Mouse (Mus musculus): ENCODE data around the gene Entpd7.

Entpd7 gene

DNA sequence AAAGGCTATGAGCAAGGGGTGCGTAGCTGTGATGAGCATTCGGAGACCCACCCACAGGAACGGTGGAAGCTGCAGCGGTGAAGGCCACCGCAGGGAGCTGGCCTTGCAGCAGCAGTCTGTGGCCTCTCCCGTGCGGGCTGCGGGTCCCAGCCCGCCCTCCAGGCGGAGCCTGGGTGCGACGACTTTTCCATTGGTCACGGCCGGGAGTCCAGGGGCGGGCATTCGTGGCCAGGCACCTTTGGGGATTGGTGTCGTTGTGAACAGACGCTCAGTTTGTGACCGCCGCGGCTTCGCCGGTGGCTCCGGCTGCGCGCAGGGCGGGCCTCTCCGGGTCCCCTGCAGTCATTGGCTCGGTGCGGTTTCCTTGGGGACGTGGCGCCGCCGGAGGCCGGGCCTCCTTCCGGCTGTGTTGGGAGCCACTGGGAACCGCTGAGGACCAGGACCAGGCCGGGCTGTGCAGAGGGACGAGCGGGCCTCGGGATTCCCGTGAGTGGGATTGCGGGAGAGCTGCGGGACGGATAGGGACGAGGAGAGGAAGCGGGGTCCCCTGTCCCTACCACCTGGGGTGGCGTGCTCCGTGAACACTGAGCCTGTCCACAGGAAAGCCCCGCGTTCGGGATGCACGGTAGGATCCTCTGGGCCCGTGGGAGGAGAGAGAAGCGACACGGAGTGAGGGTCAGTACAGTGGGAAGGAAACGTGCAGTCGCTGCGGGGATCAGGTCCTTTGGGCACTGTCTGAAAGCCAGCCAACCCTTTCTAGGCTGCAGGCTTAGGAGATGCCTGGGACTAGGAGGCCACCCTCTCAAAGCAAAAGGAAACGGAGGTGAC is at the start of gene Entpd7:
TSS of gene Entpd7 (plus strand) at position 254 of the 828 bp plus-strand sequence.
- peak; percentile 89 for DNase-seq (ENCODE audit: low read depth, low spot score)

DNA sequence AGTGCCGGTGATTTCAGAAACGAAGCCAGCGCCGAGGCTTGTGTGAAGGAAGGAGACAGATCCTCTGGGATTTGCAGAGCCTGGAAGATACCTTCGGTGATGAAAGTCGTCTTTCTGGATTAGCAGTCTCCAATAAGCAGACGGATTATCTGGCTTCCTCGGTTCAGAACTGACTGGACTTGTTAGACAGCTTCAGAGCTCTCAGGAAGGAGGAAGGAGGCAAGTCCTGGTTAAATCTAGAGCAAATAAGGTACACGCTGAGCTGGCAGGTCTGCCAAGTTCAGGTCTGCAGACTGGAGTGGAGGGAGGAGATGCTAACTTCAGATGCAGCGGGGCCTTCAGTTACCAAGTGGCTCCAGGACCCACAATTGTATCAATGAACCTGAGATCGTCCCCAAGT is 47.6 kb upstream of the Entpd7 start:
- DNase-seq (ENCODE audit: low read depth, low spot score) = no peak

- no peak for DNase-seq (ENCODE audit: low read depth, low spot score)
These were observed 46.6 kb upstream of the Entpd7 start for GRCm38 (mm10) chr19:43642843-43643242.

GRCm38 (mm10) chr19:43645508-43645907 is 44.0 kb upstream of the Entpd7 start:
- DNase-seq (ENCODE audit: low read depth, low spot score) = no peak

DNA sequence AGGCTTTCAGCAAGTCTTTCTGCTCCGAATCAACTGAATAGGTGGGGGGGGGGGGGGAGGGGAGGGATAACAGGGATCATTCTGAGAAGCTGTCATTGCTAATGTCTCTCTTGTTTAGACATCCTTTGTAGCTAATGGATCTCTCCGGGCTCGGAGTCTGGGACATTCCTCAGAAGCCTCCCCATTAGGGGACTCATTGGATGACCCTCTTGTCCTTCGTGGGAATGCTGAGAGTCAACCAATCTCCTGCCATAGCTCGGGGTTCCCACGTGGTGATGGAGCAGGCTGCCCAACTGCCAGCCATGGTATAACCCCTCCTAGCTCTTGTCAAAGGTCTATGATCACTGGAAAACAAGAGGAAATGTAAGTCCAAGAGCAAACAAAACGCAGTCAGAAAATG is 42.6 kb upstream of the Entpd7 start:
- DNase-seq (ENCODE audit: low read depth, low spot score) = no peak

DNA sequence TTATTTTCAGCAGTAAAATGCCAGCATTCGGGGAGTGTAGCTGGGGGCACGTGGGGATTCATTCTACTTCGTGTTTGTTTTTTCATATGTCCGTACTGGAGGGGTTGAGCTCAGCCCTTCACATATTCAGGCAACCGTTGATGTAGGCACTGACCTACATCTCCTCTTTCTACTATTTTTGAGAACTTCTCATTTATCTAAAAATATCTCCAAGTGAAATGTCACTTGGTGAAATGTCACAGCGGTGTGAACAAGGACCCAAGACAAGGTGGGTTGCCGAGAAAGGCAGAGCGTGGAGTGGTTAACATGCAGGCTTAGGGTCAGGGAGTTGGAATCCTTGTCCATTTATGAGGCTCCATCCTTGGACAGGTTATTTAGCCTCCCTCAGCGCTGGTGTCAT is 42.2 kb upstream of the Entpd7 start:
- DNase-seq (ENCODE audit: low read depth, low spot score) = no peak

DNA sequence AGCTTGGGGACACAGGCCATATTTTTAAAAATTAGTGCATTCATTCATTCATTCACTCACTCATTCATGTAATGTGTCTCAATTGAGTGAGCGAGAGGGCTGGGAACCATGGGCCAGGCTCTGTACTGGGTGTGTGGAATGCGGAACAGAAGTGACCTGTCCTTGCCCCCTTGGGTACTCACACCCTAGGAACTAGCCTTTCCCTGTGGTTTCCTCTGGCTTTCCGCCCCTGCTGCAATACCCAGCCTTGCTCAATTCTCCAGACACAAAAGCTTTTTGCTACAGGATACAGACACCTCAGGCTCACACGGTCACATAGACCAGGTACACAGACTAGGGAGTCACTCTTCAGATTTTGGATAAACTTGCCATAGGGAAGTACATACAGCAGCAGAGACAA is 41.1 kb upstream of the Entpd7 start:
- DNase-seq (ENCODE audit: low read depth, low spot score) = no peak

- DNase-seq (ENCODE audit: low read depth, low spot score) = no peak
These were observed 38.2 kb upstream of the Entpd7 start for GRCm38 (mm10) chr19:43651241-43651785.

DNA sequence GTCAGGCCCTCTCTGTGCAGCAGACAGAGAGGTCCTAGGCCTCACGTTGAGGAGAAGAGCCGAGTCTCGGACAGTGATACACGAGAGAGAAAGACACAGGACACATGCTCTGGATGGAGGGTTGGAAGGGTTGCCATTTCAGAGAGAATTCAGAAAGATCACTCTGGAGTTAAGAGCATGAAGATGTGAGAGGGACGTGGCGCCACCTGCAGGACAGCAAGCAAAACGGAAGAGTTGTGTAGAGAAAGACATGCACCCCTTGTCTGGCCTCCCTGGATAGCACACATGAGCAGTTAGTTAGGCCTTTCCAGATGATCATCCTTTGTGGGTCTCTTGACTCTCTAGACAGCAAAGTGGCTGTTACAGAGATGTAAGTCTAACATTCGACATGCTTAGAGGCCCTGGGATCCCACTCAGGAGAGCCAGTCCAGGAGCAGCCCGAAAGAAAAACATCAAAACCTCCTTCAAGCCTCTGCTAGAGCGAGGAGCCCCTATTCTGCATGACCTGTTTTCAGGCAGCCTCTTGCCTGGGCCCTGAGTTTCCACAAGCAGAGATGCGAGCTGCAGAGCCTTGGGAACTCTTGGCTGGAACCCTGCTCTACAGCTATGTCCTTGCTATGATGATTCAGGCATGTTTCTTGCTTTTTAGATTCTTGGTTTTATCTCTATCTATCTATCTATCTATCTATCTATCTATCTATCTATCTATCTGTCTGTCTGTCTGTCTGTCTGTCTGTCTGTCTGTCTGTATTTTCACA is 33.6 kb upstream of the Entpd7 start:
- no peak for DNase-seq (ENCODE audit: low read depth, low spot score)

GRCm38 (mm10) chr19:43659632-43660031 is 29.8 kb upstream of the Entpd7 start:
- no peak for DNase-seq (ENCODE audit: low read depth, low spot score)

- DNase-seq (ENCODE audit: low read depth, low spot score) = no peak
These were observed 28.7 kb upstream of the Entpd7 start for GRCm38 (mm10) chr19:43660774-43661173.

- no peak for DNase-seq (ENCODE audit: low read depth, low spot score)
These were observed 27.1 kb upstream of the Entpd7 start for GRCm38 (mm10) chr19:43662176-43662967.

DNA sequence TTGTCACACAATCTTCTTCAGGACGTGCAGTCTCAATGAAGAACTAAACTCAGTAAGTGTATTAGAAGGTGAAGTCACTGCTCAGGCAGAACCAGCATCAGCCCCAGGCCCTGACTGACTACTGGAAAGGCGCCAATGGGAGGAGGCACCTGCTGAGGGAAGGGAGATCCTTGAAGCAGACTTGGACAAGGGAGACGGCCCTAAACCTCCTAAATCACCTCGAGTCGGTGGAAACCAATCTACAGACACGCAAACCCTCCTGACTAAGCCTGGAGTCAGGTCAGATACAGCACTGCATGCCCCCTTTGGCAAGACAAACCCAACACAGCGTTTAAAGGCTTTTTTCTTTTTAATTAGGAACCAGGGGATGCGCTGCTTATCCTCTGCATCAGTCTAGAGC is 26.0 kb upstream of the Entpd7 start:
- no peak for DNase-seq (ENCODE audit: low read depth, low spot score)

- no peak for DNase-seq (ENCODE audit: low read depth, low spot score)
These were observed 23.9 kb upstream of the Entpd7 start for GRCm38 (mm10) chr19:43665441-43666048.

GRCm38 (mm10) chr19:43666661-43667429 is 22.6 kb upstream of the Entpd7 start:
- DNase-seq (ENCODE audit: low read depth, low spot score) = no peak

DNA sequence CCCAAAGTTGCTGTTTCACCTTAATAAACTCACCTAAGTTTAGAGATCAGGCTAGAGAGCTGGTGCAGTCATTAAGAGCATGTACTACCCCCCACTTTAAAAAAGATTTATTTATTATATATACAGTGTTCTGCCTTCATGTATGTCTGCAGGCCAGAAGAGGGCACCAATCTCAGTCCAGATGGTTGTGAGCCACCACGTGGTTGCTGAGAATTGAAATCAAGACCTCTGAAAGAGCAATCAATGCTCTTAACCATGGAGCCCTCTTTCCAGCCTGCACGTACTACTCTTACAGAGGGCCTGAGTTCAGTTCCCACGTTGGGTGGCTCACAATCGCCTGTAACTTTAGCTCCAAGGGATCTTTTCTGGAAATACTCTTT is 22.1 kb upstream of the Entpd7 start:
- DNase-seq (ENCODE audit: low read depth, low spot score) = no peak

DNA sequence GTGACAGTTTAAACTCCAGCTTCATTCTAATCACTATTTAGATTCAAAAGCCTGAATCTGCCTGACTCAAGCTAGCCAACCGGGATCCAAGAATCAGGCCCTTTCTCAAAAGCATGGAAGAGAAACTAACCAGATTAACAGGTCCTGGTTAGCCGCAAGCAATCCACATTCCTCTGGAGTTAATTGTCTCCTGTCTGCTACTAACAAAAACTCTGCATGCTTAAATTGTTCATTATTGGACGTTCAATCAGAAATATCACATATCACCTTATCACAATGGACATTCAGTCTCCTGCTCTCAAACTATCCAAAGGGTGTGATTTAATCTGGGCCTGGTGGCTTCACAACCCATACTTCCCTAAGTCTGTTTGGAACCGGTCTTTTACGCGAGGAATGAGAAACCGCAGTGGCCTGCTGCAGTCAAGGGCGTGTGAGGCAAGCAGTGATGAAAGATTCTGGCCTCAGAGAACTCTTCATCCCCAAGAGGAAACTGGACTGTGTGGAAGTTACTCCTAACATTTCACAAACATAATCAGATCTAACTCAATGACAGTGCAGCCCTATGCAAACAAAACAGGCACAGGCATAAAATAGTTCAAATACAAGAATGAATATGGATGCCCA is 20.2 kb upstream of the Entpd7 start:
- DNase-seq (ENCODE audit: low read depth, low spot score) = no peak

DNA sequence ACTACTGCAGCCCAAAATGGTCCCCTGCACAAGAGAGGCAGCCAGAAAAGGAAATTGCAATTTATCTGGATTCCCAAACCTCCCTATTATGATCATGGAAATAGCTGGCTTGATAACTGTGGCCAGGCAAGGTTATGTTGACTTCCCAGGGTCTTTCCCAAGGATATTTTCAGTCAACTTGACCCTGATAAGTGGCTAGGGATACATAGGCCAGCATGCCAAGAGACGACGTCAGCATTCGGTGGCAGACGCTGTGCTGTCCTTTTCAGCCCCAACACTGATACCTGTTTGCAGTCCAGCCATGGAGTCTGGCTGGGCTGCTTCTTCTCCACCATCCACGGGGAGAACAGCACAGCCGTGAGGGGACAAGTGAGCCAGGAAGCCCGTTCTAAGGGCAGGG is 18.4 kb upstream of the Entpd7 start:
- DNase-seq (ENCODE audit: low read depth, low spot score) = no peak

GRCm38 (mm10) chr19:43673513-43674315 is 15.8 kb upstream of the Entpd7 start:
- no peak for DNase-seq (ENCODE audit: low read depth, low spot score)

Measured in WW6 (cell line).